Mouse (Mus musculus): ENCODE data around the gene Rbl1. TPM values are rescaled to one million over a fixed set of nuclear protein-coding genes. Genes with fewer than 3 reads are reported as not detected.

The Rbl1 gene
- polyA plus RNA-seq, 1 experiment: 20.9 TPM

- no peak overlapping the region for H3K4me3 ChIP-seq (ENCODE audit: control insufficient read depth, insufficient read depth, low read length)
- TF ChIP-seq CTCF (IDR thresholded peaks at IDR 0.05; ENCODE audit: borderline replicate concordance, control insufficient read depth, extremely low read depth, insufficient read depth, low read length, poor library complexity) (no peak), POLR2A (IDR thresholded peaks at IDR 0.05; ENCODE audit: control insufficient read depth, extremely low read depth, insufficient read depth, low read length, poor library complexity) (no peak)
- H3K27ac ChIP-seq (ENCODE audit: control insufficient read depth, insufficient read depth, low read length): no peak overlapping the region
- no peaks in the 10 kb centered on the region for H3K27me3 ChIP-seq (ENCODE audit: control insufficient read depth, insufficient read depth, low read length)
- no peaks in the 10 kb centered on the region for H3K36me3 ChIP-seq (ENCODE audit: control insufficient read depth, insufficient read depth, low read length)
- 11% methylated on average over 8 of the region's 8 CpGs for WGBS
- H3K4me1 ChIP-seq (replicated peaks; ENCODE audit: control insufficient read depth, insufficient read depth, low read length): peaks cover 11% of the 10 kb centered on the region
- peak; percentile 44 for DNase-seq
These were observed 82.6 kb downstream of the Rbl1 start for GRCm38 (mm10) chr2:157121766-157122165.

GRCm38 (mm10) chr2:157119075-157119474, 85.3 kb downstream of the Rbl1 start:
- peak; percentile 20 for DNase-seq
- TF ChIP-seq POLR2A (IDR thresholded peaks at IDR 0.05; ENCODE audit: control insufficient read depth, extremely low read depth, insufficient read depth, low read length, poor library complexity) (no peak), CTCF (IDR thresholded peaks at IDR 0.05; ENCODE audit: borderline replicate concordance, control insufficient read depth, extremely low read depth, insufficient read depth, low read length, poor library complexity) (no peak)
- Histone ChIP-seq H3K36me3 (ENCODE audit: control insufficient read depth, insufficient read depth, low read length) (no peaks in the 10 kb centered on the region), H3K27me3 (ENCODE audit: control insufficient read depth, insufficient read depth, low read length) (no peaks in the 10 kb centered on the region), H3K4me1 (replicated peaks; ENCODE audit: control insufficient read depth, insufficient read depth, low read length) (peaks cover 11% of the 10 kb centered on the region), H3K4me3 (ENCODE audit: control insufficient read depth, insufficient read depth, low read length) (no peak overlapping the region), H3K27ac (ENCODE audit: control insufficient read depth, insufficient read depth, low read length) (no peak overlapping the region)
- WGBS: 27% methylated on average over 3 of the region's 3 CpGs

GRCm38 (mm10) chr2:157118556-157118955, 85.8 kb downstream of the Rbl1 start:
- WGBS: 62% methylated on average over 4 of the region's 4 CpGs
- H3K36me3 ChIP-seq (ENCODE audit: control insufficient read depth, insufficient read depth, low read length): no peaks in the 10 kb centered on the region
- H3K27me3 ChIP-seq (ENCODE audit: control insufficient read depth, insufficient read depth, low read length): no peaks in the 10 kb centered on the region
- H3K27ac ChIP-seq (ENCODE audit: control insufficient read depth, insufficient read depth, low read length): no peak overlapping the region
- DNase-seq: no peak
- H3K4me1 ChIP-seq (replicated peaks; ENCODE audit: control insufficient read depth, insufficient read depth, low read length): peaks cover 11% of the 10 kb centered on the region
- TF ChIP-seq POLR2A (IDR thresholded peaks at IDR 0.05; ENCODE audit: control insufficient read depth, extremely low read depth, insufficient read depth, low read length, poor library complexity) (no peak), CTCF (IDR thresholded peaks at IDR 0.05; ENCODE audit: borderline replicate concordance, control insufficient read depth, extremely low read depth, insufficient read depth, low read length, poor library complexity) (no peak)
- H3K4me3 ChIP-seq (ENCODE audit: control insufficient read depth, insufficient read depth, low read length): no peak overlapping the region

GRCm38 (mm10) chr2:157116964-157117363, 87.4 kb downstream of the Rbl1 start:
- Histone ChIP-seq H3K36me3 (ENCODE audit: control insufficient read depth, insufficient read depth, low read length) (no peaks in the 10 kb centered on the region), H3K27me3 (ENCODE audit: control insufficient read depth, insufficient read depth, low read length) (no peaks in the 10 kb centered on the region), H3K27ac (ENCODE audit: control insufficient read depth, insufficient read depth, low read length) (no peak overlapping the region), H3K4me3 (ENCODE audit: control insufficient read depth, insufficient read depth, low read length) (no peak overlapping the region), H3K4me1 (replicated peaks; ENCODE audit: control insufficient read depth, insufficient read depth, low read length) (peaks cover 11% of the 10 kb centered on the region)
- no peak for TF ChIP-seq CTCF (IDR thresholded peaks at IDR 0.05; ENCODE audit: borderline replicate concordance, control insufficient read depth, extremely low read depth, insufficient read depth, low read length, poor library complexity)
- no peak for TF ChIP-seq POLR2A (IDR thresholded peaks at IDR 0.05; ENCODE audit: control insufficient read depth, extremely low read depth, insufficient read depth, low read length, poor library complexity)
- no peak for DNase-seq
- 28% methylated on average over 3 of the region's 3 CpGs for WGBS

- WGBS: 26% methylated on average over 4 of the region's 4 CpGs
- no peak for DNase-seq
- H3K27ac ChIP-seq (ENCODE audit: control insufficient read depth, insufficient read depth, low read length): no peak overlapping the region
- H3K27me3 ChIP-seq (ENCODE audit: control insufficient read depth, insufficient read depth, low read length): no peaks in the 10 kb centered on the region
- H3K36me3 ChIP-seq (ENCODE audit: control insufficient read depth, insufficient read depth, low read length): no peaks in the 10 kb centered on the region
- no peak for TF ChIP-seq POLR2A (IDR thresholded peaks at IDR 0.05; ENCODE audit: control insufficient read depth, extremely low read depth, insufficient read depth, low read length, poor library complexity)
- no peak for TF ChIP-seq CTCF (IDR thresholded peaks at IDR 0.05; ENCODE audit: borderline replicate concordance, control insufficient read depth, extremely low read depth, insufficient read depth, low read length, poor library complexity)
- H3K4me3 ChIP-seq (ENCODE audit: control insufficient read depth, insufficient read depth, low read length): no peak overlapping the region
- H3K4me1 ChIP-seq (replicated peaks; ENCODE audit: control insufficient read depth, insufficient read depth, low read length): no peaks in the 10 kb centered on the region
These were observed 96.1 kb downstream of the Rbl1 start for GRCm38 (mm10) chr2:157108236-157108635.

GRCm38 (mm10) chr2:157104454-157104853, 99.9 kb downstream of the Rbl1 start:
- H3K36me3 ChIP-seq (ENCODE audit: control insufficient read depth, insufficient read depth, low read length): no peaks in the 10 kb centered on the region
- no peak for DNase-seq

GRCm38 (mm10) chr2:157102256-157102655, 102.1 kb downstream of the Rbl1 start:
- no peak overlapping the region for H3K27ac ChIP-seq (ENCODE audit: control insufficient read depth, insufficient read depth, low read length)
- no peaks in the 10 kb centered on the region for H3K36me3 ChIP-seq (ENCODE audit: control insufficient read depth, insufficient read depth, low read length)
- 96% methylated on average over 2 of the region's 2 CpGs for WGBS
- H3K4me1 ChIP-seq (replicated peaks; ENCODE audit: control insufficient read depth, insufficient read depth, low read length): no peaks in the 10 kb centered on the region
- DNase-seq: no peak
- H3K4me3 ChIP-seq (ENCODE audit: control insufficient read depth, insufficient read depth, low read length): no peak overlapping the region
- TF ChIP-seq CTCF (IDR thresholded peaks at IDR 0.05; ENCODE audit: borderline replicate concordance, control insufficient read depth, extremely low read depth, insufficient read depth, low read length, poor library complexity) (no peak), POLR2A (IDR thresholded peaks at IDR 0.05; ENCODE audit: control insufficient read depth, extremely low read depth, insufficient read depth, low read length, poor library complexity) (no peak)
- H3K27me3 ChIP-seq (ENCODE audit: control insufficient read depth, insufficient read depth, low read length): no peaks in the 10 kb centered on the region

More at GRCm38 (mm10) chr2:157104454-157104853, 99.9 kb downstream of the Rbl1 start:
- Histone ChIP-seq H3K27ac (ENCODE audit: control insufficient read depth, insufficient read depth, low read length) (no peak overlapping the region), H3K27me3 (ENCODE audit: control insufficient read depth, insufficient read depth, low read length) (no peaks in the 10 kb centered on the region), H3K4me3 (ENCODE audit: control insufficient read depth, insufficient read depth, low read length) (no peak overlapping the region), H3K4me1 (replicated peaks; ENCODE audit: control insufficient read depth, insufficient read depth, low read length) (no peaks in the 10 kb centered on the region)
- 97% methylated on average over 8 of the region's 8 CpGs for WGBS
- TF ChIP-seq POLR2A (IDR thresholded peaks at IDR 0.05; ENCODE audit: control insufficient read depth, extremely low read depth, insufficient read depth, low read length, poor library complexity): no peak
- TF ChIP-seq CTCF (IDR thresholded peaks at IDR 0.05; ENCODE audit: borderline replicate concordance, control insufficient read depth, extremely low read depth, insufficient read depth, low read length, poor library complexity): no peak

Measured in thymus, adult 2 months (tissue).